Mouse (Mus musculus): ENCODE results near the gene Cpe. TPM values are rescaled to one million over a fixed set of nuclear protein-coding genes. Genes with fewer than 3 reads are reported as not detected.

The Cpe gene
- polyA plus RNA-seq (2015; fragmentation: Nextera tagmentation; extraction: Ambion mirVana), result 44.0 and 49.3 TPM in 2 replicates

GRCm38 (mm10) chr8:64692651-64693201, at the start of gene Cpe:
Gene Cpe (minus strand): TSS chr8:64693054.
- Histone ChIP-seq H3K27ac (no peak within 1 kb of the TSS), H3K9me3 (no peaks in the 10 kb centered on the region), H3K4me1 (peaks cover 11% of the 10 kb centered on the region), H3K4me3 (peak within 1 kb of the TSS; percentile 49), H3K27me3 (peaks cover 23% of the 10 kb centered on the region), H3K9ac (peak within 1 kb of the TSS; percentile 49), H3K4me2 (peak within 1 kb of the TSS; percentile 92), H3K36me3 (no peaks in the 10 kb centered on the region)
- ATAC-seq (ENCODE audit: borderline replicate concordance, extremely low read depth, low FRiP score, low TSS enrichment), result peak; percentile 98
- 0% methylated on average over 54 of the region's 54 CpGs for WGBS

- Histone ChIP-seq H3K36me3 (no peaks in the 10 kb centered on the region), H3K9ac (no peak overlapping the region), H3K27me3 (no peaks in the 10 kb centered on the region), H3K9me3 (no peaks in the 10 kb centered on the region), H3K27ac (no peak overlapping the region), H3K4me2 (no peak overlapping the region), H3K4me1 (no peaks in the 10 kb centered on the region), H3K4me3 (no peak overlapping the region)
- 85% methylated on average over 13 of the region's 13 CpGs for WGBS
- no peak for ATAC-seq (ENCODE audit: borderline replicate concordance, extremely low read depth, low FRiP score, low TSS enrichment)
Measured at GRCm38 (mm10) chr8:64740547-64741211, 47.8 kb upstream of the Cpe start.

GRCm38 (mm10) chr8:64738916-64739315, 46.1 kb upstream of the Cpe start:
- Histone ChIP-seq H3K4me3 (no peak overlapping the region), H3K9me3 (no peaks in the 10 kb centered on the region), H3K4me2 (no peak overlapping the region), H3K4me1 (no peaks in the 10 kb centered on the region), H3K36me3 (no peaks in the 10 kb centered on the region), H3K27me3 (no peaks in the 10 kb centered on the region), H3K27ac (no peak overlapping the region), H3K9ac (no peak overlapping the region)
- no peak for ATAC-seq (ENCODE audit: borderline replicate concordance, extremely low read depth, low FRiP score, low TSS enrichment)
- 60% methylated on average over 1 of the region's 1 CpGs for WGBS

- Histone ChIP-seq H3K4me2 (no peak overlapping the region), H3K27ac (no peak overlapping the region), H3K9ac (no peak overlapping the region), H3K4me3 (no peak overlapping the region), H3K9me3 (no peaks in the 10 kb centered on the region), H3K27me3 (no peaks in the 10 kb centered on the region), H3K4me1 (peaks cover 8% of the 10 kb centered on the region), H3K36me3 (no peaks in the 10 kb centered on the region)
- ATAC-seq (ENCODE audit: borderline replicate concordance, extremely low read depth, low FRiP score, low TSS enrichment), result no peak
- WGBS, result 70% methylated on average over 3 of the region's 3 CpGs
Measured at GRCm38 (mm10) chr8:64736767-64737323, 44.0 kb upstream of the Cpe start.

- Histone ChIP-seq H3K27ac (no peak overlapping the region), H3K36me3 (peaks cover 7% of the 10 kb centered on the region), H3K9ac (no peak overlapping the region), H3K27me3 (no peaks in the 10 kb centered on the region), H3K4me1 (peaks cover 10% of the 10 kb centered on the region), H3K4me2 (no peak overlapping the region), H3K4me3 (no peak overlapping the region), H3K9me3 (no peaks in the 10 kb centered on the region)
- 82% methylated on average over 8 of the region's 8 CpGs for WGBS
- ATAC-seq (ENCODE audit: borderline replicate concordance, extremely low read depth, low FRiP score, low TSS enrichment), result no peak
Measured at GRCm38 (mm10) chr8:64735161-64735560, 42.3 kb upstream of the Cpe start.

- Histone ChIP-seq H3K4me2 (peak within 1 kb of the TSS; percentile 67), H3K4me1 (peaks cover 10% of the 10 kb centered on the region), H3K4me3 (peak within 1 kb of the TSS; percentile 76), H3K27ac (peak within 1 kb of the TSS; percentile 35; the same call in 1 of the 2 replicates), H3K9ac (peak within 1 kb of the TSS; percentile 50), H3K27me3 (no peaks in the 10 kb centered on the region), H3K36me3 (peaks cover 13% of the 10 kb centered on the region), H3K9me3 (no peaks in the 10 kb centered on the region)
- WGBS, result 1% methylated on average over 60 of the region's 60 CpGs
- peak; percentile 100 for ATAC-seq (ENCODE audit: borderline replicate concordance, extremely low read depth, low FRiP score, low TSS enrichment)
Measured at GRCm38 (mm10) chr8:64733271-64733943, 40.6 kb upstream of the Cpe start, which contains the start of gene Msmo1. Gene Msmo1 (minus strand): TSS chr8:64733792.

GRCm38 (mm10) chr8:64732596-64732995, 39.7 kb upstream of the Cpe start:
- Histone ChIP-seq H3K9me3 (no peaks in the 10 kb centered on the region), H3K4me2 (peak overlapping the region; percentile 67), H3K9ac (peak overlapping the region; percentile 50), H3K36me3 (peaks cover 17% of the 10 kb centered on the region), H3K4me3 (peak overlapping the region; percentile 76), H3K27ac (no peak overlapping the region), H3K27me3 (no peaks in the 10 kb centered on the region), H3K4me1 (peaks cover 10% of the 10 kb centered on the region)
- 10% methylated on average over 9 of the region's 9 CpGs for WGBS
- no peak for ATAC-seq (ENCODE audit: borderline replicate concordance, extremely low read depth, low FRiP score, low TSS enrichment)

GRCm38 (mm10) chr8:64728156-64728555, 35.3 kb upstream of the Cpe start:
- Histone ChIP-seq H3K4me3 (no peak overlapping the region), H3K9ac (no peak overlapping the region), H3K27ac (no peak overlapping the region), H3K4me2 (no peak overlapping the region), H3K36me3 (peaks cover 50% of the 10 kb centered on the region), H3K9me3 (no peaks in the 10 kb centered on the region), H3K27me3 (no peaks in the 10 kb centered on the region), H3K4me1 (peaks cover 10% of the 10 kb centered on the region)
- 85% methylated on average over 7 of the region's 7 CpGs for WGBS
- no peak for ATAC-seq (ENCODE audit: borderline replicate concordance, extremely low read depth, low FRiP score, low TSS enrichment)

- 77% methylated on average over 4 of the region's 4 CpGs for WGBS
- Histone ChIP-seq H3K4me1 (no peaks in the 10 kb centered on the region), H3K9ac (no peak overlapping the region), H3K36me3 (peaks cover 63% of the 10 kb centered on the region), H3K4me3 (no peak overlapping the region), H3K27me3 (no peaks in the 10 kb centered on the region), H3K27ac (no peak overlapping the region), H3K4me2 (no peak overlapping the region), H3K9me3 (no peaks in the 10 kb centered on the region)
- ATAC-seq (ENCODE audit: borderline replicate concordance, extremely low read depth, low FRiP score, low TSS enrichment), result no peak
Measured at GRCm38 (mm10) chr8:64726190-64726695, 33.4 kb upstream of the Cpe start.

GRCm38 (mm10) chr8:64723206-64723605, 30.4 kb upstream of the Cpe start:
- no peaks in the 10 kb centered on the region for H3K4me1 ChIP-seq
- ATAC-seq (ENCODE audit: borderline replicate concordance, extremely low read depth, low FRiP score, low TSS enrichment), result no peak
- H3K4me2 ChIP-seq, result no peak overlapping the region
- no peak overlapping the region for H3K27ac ChIP-seq
- no peaks in the 10 kb centered on the region for H3K27me3 ChIP-seq
- no peaks in the 10 kb centered on the region for H3K9me3 ChIP-seq
- no peak overlapping the region for H3K4me3 ChIP-seq
- no peak overlapping the region for H3K9ac ChIP-seq
- H3K36me3 ChIP-seq, result peaks cover 71% of the 10 kb centered on the region
- WGBS, result 87% methylated on average over 2 of the region's 2 CpGs

- no peak overlapping the region for H3K4me3 ChIP-seq
- H3K9ac ChIP-seq, result no peak overlapping the region
- H3K9me3 ChIP-seq, result no peaks in the 10 kb centered on the region
- no peak for ATAC-seq (ENCODE audit: borderline replicate concordance, extremely low read depth, low FRiP score, low TSS enrichment)
- WGBS, result 84% methylated on average over 7 of the region's 7 CpGs
- no peak overlapping the region for H3K4me2 ChIP-seq
- H3K36me3 ChIP-seq, result peaks cover 46% of the 10 kb centered on the region
- no peak overlapping the region for H3K27ac ChIP-seq
- H3K27me3 ChIP-seq, result no peaks in the 10 kb centered on the region
- H3K4me1 ChIP-seq, result no peaks in the 10 kb centered on the region
Measured at GRCm38 (mm10) chr8:64717868-64718267, 25.0 kb upstream of the Cpe start.

- Histone ChIP-seq H3K4me2 (no peak overlapping the region), H3K36me3 (peaks cover 7% of the 10 kb centered on the region; the same call in 1 of the 2 replicates), H3K4me3 (no peak overlapping the region), H3K27me3 (no peaks in the 10 kb centered on the region), H3K27ac (no peak overlapping the region), H3K9me3 (no peaks in the 10 kb centered on the region), H3K4me1 (no peaks in the 10 kb centered on the region), H3K9ac (no peak overlapping the region)
- WGBS, result 84% methylated on average over 7 of the region's 7 CpGs
- ATAC-seq (ENCODE audit: borderline replicate concordance, extremely low read depth, low FRiP score, low TSS enrichment), result no peak
Measured at GRCm38 (mm10) chr8:64712499-64712898, 19.6 kb upstream of the Cpe start.
